Mouse (Mus musculus) embryonic facial prominence, embryonic 12.5 days (tissue): ENCODE data around the gene Ankrd54. TPM values are rescaled to one million over a fixed set of nuclear protein-coding genes. Genes with fewer than 3 reads are reported as not detected.
A peak's percentile ranks its signal among the peaks of the same experiment; 100 is the strongest.
"Not testable (repeated sequence)": the region's sequence is repeated elsewhere in the genome, so short reads cannot be mapped to it uniquely, and the experiment has no call there.

Source experiments
- ATAC-seq: fragments of 200-750 bp; cut with Nextera tagmentation; 2 replicates; pipeline ENCODE4 v1.8.0; 2017; ENCODE audit not compliant: insufficient number of reproducible peaks, insufficient read depth, low FRiP score, low TSS enrichment
- H3K27ac ChIP-seq: fragments of 300-500 bp; sonication (generic); 2 replicates; pipeline ENCODE4 v1.5.1; 2016; ENCODE audit warnings: mild to moderate bottlenecking
- H3K27me3 ChIP-seq: fragments of 300-500 bp; sonication (generic); 2 replicates; pipeline ENCODE4 v1.6.1; 2016; ENCODE audit warnings: mild to moderate bottlenecking, moderate library complexity
- H3K36me3 ChIP-seq: fragments of 300-500 bp; sonication (generic); 2 replicates; pipeline ENCODE4 v1.6.1; 2016; ENCODE audit warnings: mild to moderate bottlenecking
- H3K4me1 ChIP-seq: fragments of 300-500 bp; sonication (generic); 2 replicates; pipeline ENCODE4 v1.6.1; 2016
- H3K4me2 ChIP-seq: fragments of 300-500 bp; sonication (generic); replicated peaks from 2 replicates; pipeline ENCODE4 v1.6.1; 2016; ENCODE audit warnings: mild to moderate bottlenecking, moderate library complexity
- H3K4me3 ChIP-seq: fragments of 300-500 bp; sonication (generic); 2 replicates; pipeline ENCODE4 v1.5.1; 2016; ENCODE audit warnings: mild to moderate bottlenecking
- H3K9ac ChIP-seq: fragments of 300-500 bp; sonication (generic); 2 replicates; pipeline ENCODE4 v1.6.1; 2016; ENCODE audit warnings: mild to moderate bottlenecking, moderate library complexity
- H3K9me3 ChIP-seq: fragments of 300-500 bp; sonication (generic); 2 replicates; pipeline ENCODE4 v1.6.1; 2016; ENCODE audit warnings: mild to moderate bottlenecking, moderate library complexity
- WGBS: fragments of 180-500 bp; shearing (Covaris S2); methylation state at CpG from one replicate; pipeline ENCODE4 v1.1.7; 2016; 5-methylcytosine and 5-hydroxymethylcytosine counted together
- polyA plus RNA-seq: library from polyadenylated mRNA; unstranded; fragments of >200 nt; fragmentation: Nextera tagmentation; extraction: Ambion mirVana; gene quantifications from 2 replicates; pipeline ENCODE4 v1.2.1, GENCODE M21; 2016

The Ankrd54 gene
- polyA plus RNA-seq, 1 experiment from 2014 or later = 55.9 TPM

DNA sequence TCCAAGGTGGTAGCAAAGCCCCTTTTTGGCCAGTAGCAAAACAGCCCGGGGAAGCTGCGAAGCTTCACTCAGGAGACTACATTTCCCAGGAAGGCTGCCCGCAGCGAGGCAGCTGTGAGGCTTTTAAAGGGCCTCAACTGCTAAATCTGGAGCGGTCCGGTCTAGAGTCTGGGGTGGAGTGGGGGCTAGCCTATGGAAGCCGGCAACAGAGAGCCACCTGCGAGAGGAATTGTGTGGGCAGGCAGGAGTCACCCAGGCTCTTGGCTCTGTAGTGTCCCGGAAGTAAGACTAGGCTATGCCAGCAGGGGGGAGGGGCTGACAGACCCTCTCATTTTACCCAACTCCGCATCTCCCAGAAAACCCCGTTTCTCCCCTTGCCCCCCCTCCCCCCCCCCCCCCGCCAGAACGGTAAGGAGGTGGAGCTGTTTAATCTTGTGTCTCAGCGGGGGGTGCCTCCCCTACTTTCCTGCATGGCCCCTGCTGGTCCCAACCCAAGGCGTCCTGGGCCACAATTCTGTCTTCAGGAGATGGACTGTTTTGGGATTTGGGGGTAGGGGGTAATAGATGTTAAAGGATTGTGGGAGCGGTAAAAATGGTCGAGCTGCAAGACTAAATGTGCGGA lies 36.9 kb downstream of the Ankrd54 start:
- WGBS = 10% methylated on average over 16 of the region's 18 CpGs
- Histone ChIP-seq H3K27me3 (no peaks in the 10 kb centered on the region), H3K4me2 (peak overlapping the region; percentile 37), H3K36me3 (no peaks in the 10 kb centered on the region), H3K4me1 (peaks cover 29% of the 10 kb centered on the region), H3K9me3 (no peaks in the 10 kb centered on the region), H3K27ac (no peak overlapping the region), H3K9ac (no peak overlapping the region), H3K4me3 (0 out of 2 replicates have a peak overlapping the region, but pooled peaks have one; percentile 11)
- ATAC-seq = no peak

DNA sequence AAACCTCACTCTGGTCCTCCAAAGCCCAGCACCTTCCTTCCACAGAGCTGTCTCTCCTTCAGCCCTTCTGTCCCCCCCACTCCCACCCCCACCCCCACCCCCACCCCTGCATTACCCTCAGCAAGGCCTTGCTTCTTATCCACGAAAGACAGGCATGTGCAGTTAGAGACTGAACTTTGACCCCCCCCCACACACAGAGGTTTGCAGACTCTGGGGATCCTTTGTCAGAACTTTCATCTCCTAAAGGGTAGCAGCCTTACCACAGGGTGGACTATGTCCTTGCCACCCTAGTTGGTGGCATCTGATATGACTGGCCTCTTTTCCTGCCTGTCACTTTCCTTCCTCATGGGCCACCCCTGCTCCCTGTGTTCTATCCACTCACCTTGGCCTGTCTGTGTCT lies 39.3 kb downstream of the Ankrd54 start:
- no peak for ATAC-seq

DNA sequence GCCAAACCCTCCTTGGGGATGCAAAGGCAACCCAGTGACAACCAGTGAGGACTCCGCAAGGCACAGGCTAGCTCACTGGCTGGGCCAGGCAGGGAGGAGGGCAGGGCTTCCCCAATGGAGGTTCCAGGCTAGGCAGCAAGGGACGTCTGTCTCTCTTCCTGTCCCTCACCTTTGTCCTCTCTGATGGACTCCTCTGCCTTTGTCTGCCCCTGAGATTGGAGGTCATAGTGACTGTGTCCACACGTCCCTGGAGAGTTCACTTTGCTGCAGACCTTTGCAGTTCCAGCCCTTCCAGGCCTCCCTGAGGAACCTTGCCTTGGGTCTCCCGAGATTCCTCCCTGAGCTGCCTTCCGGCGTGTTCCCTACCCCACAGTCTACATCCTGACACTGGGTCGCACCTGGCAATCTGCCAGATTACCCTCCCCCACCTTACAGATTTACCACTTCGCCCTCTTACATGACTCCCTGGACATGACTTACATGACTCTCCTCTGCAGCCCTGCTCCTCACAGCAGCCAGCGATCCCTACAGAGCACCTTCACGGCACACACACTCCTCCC lies 39.9 kb downstream of the Ankrd54 start:
- 63% methylated on average over 10 of the region's 10 CpGs for WGBS
- Histone ChIP-seq H3K27ac (no peak overlapping the region), H3K9ac (no peak overlapping the region), H3K36me3 (no peaks in the 10 kb centered on the region), H3K9me3 (no peaks in the 10 kb centered on the region), H3K27me3 (no peaks in the 10 kb centered on the region), H3K4me3 (no peak overlapping the region), H3K4me1 (peaks cover 20% of the 10 kb centered on the region), H3K4me2 (no peak overlapping the region)
- no peak for ATAC-seq

More for the DNA sequence above, 39.3 kb downstream of the Ankrd54 start:
- no peaks in the 10 kb centered on the region for H3K27me3 ChIP-seq
- no peak overlapping the region for H3K27ac ChIP-seq
- H3K9me3 ChIP-seq = no peaks in the 10 kb centered on the region
- peaks cover 20% of the 10 kb centered on the region for H3K4me1 ChIP-seq
- H3K9ac ChIP-seq = no peak overlapping the region
- 36% methylated on average over 1 of the region's 1 CpGs for WGBS
- H3K36me3 ChIP-seq = no peaks in the 10 kb centered on the region
- no peak overlapping the region for H3K4me2 ChIP-seq
- H3K4me3 ChIP-seq = no peak overlapping the region

DNA sequence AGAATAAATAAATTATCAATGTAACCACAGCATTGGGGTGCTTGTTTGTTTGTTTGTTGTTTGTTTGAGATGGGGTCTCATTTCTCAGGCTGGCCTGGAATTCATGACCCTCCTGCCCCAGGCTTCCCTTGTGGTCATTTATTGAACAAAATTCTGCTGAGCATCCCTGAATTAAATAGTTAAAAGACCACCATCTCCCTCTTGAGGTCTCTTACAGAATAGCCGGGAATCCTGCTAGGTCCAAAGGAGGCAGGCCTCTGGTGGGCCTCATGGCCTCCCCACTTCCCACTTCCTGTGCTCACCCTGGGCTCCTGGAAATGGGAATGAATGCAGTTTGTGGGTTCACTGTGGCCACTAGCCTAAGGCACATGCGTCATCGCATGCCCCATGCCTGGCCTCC lies 43.8 kb downstream of the Ankrd54 start:
- Histone ChIP-seq H3K36me3 (no peaks in the 10 kb centered on the region), H3K9ac (no peak overlapping the region), H3K4me1 (no peaks in the 10 kb centered on the region), H3K4me3 (no peak overlapping the region), H3K27ac (no peak overlapping the region), H3K4me2 (no peak overlapping the region), H3K27me3 (no peaks in the 10 kb centered on the region), H3K9me3 (no peaks in the 10 kb centered on the region)
- no peak for ATAC-seq
- 66% methylated on average over 3 of the region's 3 CpGs for WGBS

DNA sequence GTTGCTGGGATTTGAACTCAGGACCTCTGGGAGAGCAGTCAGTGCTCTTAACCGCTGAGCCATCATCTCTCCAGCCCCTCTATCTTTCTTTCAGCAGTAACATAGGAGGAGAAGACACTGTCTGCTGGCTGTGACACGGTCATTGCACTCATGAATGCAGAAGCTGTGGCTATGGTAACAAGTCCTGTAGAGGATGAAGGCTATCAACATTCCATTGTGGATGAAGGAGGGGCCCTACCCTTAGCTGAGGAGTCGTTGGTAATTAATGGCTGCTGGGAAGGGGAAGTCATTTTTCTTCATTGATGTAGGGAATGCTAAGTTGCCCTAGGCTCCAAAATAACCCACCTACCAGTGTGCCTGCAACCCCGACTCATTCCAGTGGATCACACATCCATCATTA lies 44.5 kb downstream of the Ankrd54 start:
- Histone ChIP-seq H3K4me2 (no peak overlapping the region), H3K4me3 (no peak overlapping the region), H3K9ac (no peak overlapping the region), H3K9me3 (no peaks in the 10 kb centered on the region), H3K4me1 (no peaks in the 10 kb centered on the region), H3K27ac (no peak overlapping the region), H3K36me3 (no peaks in the 10 kb centered on the region), H3K27me3 (no peaks in the 10 kb centered on the region)
- 44% methylated on average over 4 of the region's 4 CpGs for WGBS
- ATAC-seq = no peak

DNA sequence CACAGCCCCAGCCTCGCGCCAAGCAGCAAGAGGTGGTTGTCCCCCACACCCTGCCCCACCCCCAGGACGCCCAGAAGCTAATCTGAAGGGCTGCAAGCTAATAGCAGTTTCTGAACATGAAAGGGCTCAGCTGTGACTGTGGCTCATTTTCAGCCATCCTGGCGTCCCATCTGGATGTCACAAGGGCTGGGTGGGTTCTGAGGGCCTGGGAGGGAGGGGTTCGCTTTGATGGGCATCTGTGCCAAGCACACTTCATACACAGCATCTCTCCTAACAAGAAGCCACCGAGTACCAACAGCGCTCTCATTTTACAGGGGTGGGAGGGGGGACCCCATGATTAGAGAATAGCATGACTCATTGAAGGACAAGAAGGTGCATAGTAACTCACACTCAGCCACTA lies 49.3 kb downstream of the Ankrd54 start:
- Histone ChIP-seq H3K27ac (no peak overlapping the region), H3K9me3 (no peaks in the 10 kb centered on the region), H3K4me3 (no peak overlapping the region), H3K27me3 (no peaks in the 10 kb centered on the region), H3K9ac (no peak overlapping the region), H3K36me3 (0 out of 2 replicates have a peak, but pooled peaks cover 2% of the 10 kb centered on the region), H3K4me2 (no peak overlapping the region), H3K4me1 (no peaks in the 10 kb centered on the region)
- WGBS = 74% methylated on average over 7 of the region's 7 CpGs
- no peak for ATAC-seq

DNA sequence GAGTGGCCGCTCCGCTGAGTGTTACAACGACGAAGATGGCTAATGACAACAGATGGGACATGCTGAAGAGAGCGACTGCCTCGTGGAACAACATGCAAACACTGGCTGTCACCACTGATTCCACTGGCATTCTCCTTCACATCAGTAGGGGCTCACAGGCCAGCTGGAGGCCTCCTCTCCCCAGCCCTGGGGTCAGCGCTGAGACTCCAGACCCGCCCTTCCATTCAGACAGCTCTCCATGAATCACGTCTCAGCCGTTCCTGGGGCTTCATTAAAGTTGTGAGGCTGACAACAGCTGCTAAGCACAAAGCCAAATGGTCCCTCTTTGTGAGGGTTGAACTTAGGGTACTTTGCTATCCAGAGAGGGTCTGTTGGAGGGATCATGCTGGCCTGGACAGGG lies 51.1 kb downstream of the Ankrd54 start:
- no peaks in the 10 kb centered on the region for H3K27me3 ChIP-seq
- H3K27ac ChIP-seq = no peak overlapping the region
- WGBS = 65% methylated on average over 10 of the region's 10 CpGs
- no peak overlapping the region for H3K4me2 ChIP-seq
- H3K4me3 ChIP-seq = no peak overlapping the region
- ATAC-seq = no peak
- no peak overlapping the region for H3K9ac ChIP-seq
- peaks cover 17% of the 10 kb centered on the region for H3K36me3 ChIP-seq
- H3K9me3 ChIP-seq = no peaks in the 10 kb centered on the region
- no peaks in the 10 kb centered on the region for H3K4me1 ChIP-seq

DNA sequence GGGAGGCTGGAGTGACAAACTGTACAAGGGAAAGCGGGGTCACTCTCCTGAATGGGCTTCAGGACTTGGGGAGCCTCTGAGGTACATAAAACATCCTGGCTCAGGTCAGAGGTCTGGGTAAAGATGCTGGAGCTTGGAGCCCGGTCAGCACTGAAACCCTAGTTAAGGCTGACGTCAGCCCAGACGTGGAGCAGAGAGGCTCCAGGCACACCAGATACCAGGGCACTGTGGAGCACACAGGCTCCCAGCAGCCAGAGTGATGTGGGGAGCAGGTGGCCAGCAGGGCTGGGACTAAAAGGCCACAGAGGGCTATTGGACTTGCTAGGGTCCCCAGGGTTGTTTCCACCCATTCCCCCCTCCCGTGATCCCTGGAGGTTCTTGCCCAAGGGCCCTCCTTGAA lies 53.0 kb downstream of the Ankrd54 start:
- H3K36me3 ChIP-seq = peaks cover 34% of the 10 kb centered on the region
- H3K9me3 ChIP-seq = no peaks in the 10 kb centered on the region
- WGBS = 56% methylated on average over 5 of the region's 5 CpGs
- H3K4me2 ChIP-seq = no peak overlapping the region
- no peak for ATAC-seq
- no peaks in the 10 kb centered on the region for H3K27me3 ChIP-seq
- H3K4me1 ChIP-seq = no peaks in the 10 kb centered on the region
- no peak overlapping the region for H3K27ac ChIP-seq
- H3K9ac ChIP-seq = no peak overlapping the region
- H3K4me3 ChIP-seq = no peak overlapping the region

DNA sequence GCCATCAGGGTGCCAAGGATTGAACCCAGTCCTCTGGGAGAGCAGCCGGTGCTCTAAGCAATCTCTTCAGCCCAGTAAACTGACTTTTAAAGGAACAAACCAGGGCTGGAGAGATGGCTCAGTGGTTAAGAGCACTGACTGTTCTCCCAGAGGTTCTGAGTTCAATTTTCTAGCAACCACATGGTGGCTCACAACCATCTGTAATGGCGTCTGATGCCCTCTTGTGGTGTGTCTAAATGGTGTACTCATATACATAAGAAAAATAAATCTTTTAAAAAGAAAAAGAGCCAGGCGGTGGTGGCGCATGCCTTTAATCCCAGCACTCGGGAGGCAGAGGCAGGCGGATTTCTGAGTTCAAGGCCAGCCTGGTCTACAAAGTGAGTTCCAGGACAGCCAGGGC lies 54.9 kb downstream of the Ankrd54 start:
- H3K27me3 ChIP-seq, H3K4me2 ChIP-seq, H3K4me3 ChIP-seq, H3K9me3 ChIP-seq, H3K27ac ChIP-seq, ATAC-seq, H3K9ac ChIP-seq, H3K4me1 ChIP-seq: not testable (repeated sequence)
- 92% methylated on average over 6 of the region's 6 CpGs for WGBS
- peaks cover 53% of the 10 kb centered on the region for H3K36me3 ChIP-seq

DNA sequence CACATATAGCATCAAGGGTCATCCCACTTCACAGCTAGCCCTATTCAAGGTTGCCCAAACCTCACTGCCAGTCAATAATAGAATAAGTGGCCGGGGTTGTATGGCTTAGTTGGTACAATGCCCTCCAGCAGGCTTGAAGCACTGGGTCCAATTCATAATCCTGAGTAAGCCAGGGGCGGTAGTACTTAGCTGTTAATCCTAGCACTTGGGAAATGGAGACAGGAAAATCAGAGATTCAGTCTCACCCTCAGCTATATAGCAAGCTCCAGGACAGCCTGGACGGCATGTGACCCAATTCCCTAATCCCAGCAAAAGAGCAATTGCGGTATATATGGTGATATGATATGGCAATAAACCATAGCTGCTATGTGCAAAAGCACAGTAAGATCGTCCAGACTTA lies 55.6 kb downstream of the Ankrd54 start:
- 91% methylated on average over 5 of the region's 5 CpGs for WGBS
- H3K4me2 ChIP-seq = no peak overlapping the region
- no peak for ATAC-seq
- H3K4me1 ChIP-seq = no peaks in the 10 kb centered on the region
- H3K27me3 ChIP-seq = no peaks in the 10 kb centered on the region
- H3K27ac ChIP-seq = no peak overlapping the region
- H3K36me3 ChIP-seq = peaks cover 61% of the 10 kb centered on the region
- no peaks in the 10 kb centered on the region for H3K9me3 ChIP-seq
- no peak overlapping the region for H3K4me3 ChIP-seq
- no peak overlapping the region for H3K9ac ChIP-seq

DNA sequence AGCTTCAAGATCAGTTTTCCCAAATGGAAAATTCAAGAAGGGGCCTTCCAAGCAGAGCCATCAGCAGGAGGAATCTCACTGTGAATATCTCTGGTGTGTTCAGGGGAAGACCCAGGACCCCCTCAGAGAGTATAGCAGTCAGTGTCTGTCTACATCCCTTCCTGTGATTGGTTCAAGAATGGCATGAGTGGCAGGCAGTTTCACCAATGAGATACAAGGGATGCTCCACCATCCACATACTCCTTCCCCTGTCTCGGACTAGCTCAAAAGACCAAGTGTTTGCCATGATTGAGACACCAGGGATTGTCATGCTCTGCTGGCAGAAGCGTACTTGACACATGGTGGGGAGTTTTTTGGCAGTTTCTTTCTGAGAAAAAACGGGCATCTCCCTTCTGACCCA lies 56.1 kb downstream of the Ankrd54 start:
- H3K36me3 ChIP-seq = peaks cover 65% of the 10 kb centered on the region
- ATAC-seq = no peak
- 76% methylated on average over 3 of the region's 3 CpGs for WGBS

DNA sequence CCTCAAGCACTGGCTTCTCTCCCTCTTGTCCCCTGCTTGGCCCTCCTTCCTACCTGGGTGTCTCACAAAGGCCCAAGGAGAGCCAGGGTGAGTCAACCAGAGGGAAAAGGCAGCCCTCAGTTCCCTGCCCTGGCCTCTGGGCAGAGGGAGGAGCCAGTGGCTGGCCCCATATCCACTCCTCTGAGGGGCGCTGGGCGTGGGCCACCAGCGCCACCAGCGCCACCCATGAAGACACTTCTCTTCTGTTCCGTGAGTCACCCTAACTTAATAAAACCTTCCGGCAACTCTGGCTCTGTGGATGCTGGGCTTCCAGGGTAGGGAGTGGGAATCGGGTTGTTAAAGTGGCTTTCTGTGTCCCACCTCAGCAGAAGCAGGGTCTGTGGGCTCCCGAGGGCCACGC lies 57.1 kb downstream of the Ankrd54 start:
- H3K9ac ChIP-seq = no peak overlapping the region
- no peaks in the 10 kb centered on the region for H3K4me1 ChIP-seq
- no peaks in the 10 kb centered on the region for H3K9me3 ChIP-seq
- no peak overlapping the region for H3K27ac ChIP-seq
- no peaks in the 10 kb centered on the region for H3K27me3 ChIP-seq
- ATAC-seq = no peak
- H3K4me2 ChIP-seq = no peak overlapping the region
- 90% methylated on average over 9 of the region's 9 CpGs for WGBS
- H3K36me3 ChIP-seq = peaks cover 76% of the 10 kb centered on the region
- H3K4me3 ChIP-seq = no peak overlapping the region

More for the DNA sequence above, 56.1 kb downstream of the Ankrd54 start:
- Histone ChIP-seq H3K27me3 (no peaks in the 10 kb centered on the region), H3K4me1 (no peaks in the 10 kb centered on the region), H3K27ac (no peak overlapping the region), H3K9ac (no peak overlapping the region), H3K4me2 (no peak overlapping the region), H3K4me3 (no peak overlapping the region), H3K9me3 (no peaks in the 10 kb centered on the region)
